Mouse (Mus musculus): ENCODE measurements around the gene Kcnk12.

The Kcnk12 gene

DNA sequence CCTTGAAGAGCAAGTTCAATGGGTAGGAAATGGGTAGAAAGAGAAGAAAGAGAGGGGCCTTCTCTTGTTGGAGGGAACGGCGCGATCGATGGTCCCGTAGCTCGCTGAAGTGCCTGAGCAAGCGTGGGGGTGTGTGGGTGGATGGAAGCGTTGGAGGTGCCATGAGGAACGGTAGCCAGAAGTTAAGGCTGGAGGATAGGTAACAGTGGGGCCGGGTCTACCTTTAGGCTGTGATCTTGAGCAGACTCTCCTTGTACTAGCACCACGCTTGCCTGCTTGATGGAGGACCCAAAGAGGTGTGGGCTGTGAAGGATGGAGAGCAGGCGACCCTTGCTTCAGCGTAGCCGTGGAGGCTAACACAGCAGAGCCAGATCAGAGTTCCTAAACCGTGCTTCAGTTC, 12.1 kb downstream of the Kcnk12 start:
- DNase-seq (ENCODE audit: low read depth, low spot score): no peak

DNA sequence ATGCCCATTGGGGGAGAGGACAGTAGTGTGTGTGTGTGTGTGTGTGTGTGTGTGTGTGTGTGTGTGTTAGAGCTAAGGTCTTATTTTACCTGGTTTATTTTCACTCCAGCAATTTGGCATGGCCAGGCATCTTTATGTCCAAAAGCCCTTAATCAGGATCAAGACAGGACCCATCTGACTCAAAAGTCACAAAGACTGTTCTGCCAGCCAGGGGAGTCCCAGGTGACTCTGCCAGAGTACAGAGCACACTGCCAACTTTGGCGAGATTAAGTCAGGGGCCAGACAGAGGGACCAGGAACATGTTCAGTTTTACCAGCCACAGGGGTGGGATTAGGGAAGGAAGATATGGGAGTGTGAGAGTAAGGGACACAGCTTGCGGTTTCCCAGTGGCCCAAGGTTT, 12.9 kb downstream of the Kcnk12 start:
- no peak for DNase-seq (ENCODE audit: low read depth, low spot score)

DNA sequence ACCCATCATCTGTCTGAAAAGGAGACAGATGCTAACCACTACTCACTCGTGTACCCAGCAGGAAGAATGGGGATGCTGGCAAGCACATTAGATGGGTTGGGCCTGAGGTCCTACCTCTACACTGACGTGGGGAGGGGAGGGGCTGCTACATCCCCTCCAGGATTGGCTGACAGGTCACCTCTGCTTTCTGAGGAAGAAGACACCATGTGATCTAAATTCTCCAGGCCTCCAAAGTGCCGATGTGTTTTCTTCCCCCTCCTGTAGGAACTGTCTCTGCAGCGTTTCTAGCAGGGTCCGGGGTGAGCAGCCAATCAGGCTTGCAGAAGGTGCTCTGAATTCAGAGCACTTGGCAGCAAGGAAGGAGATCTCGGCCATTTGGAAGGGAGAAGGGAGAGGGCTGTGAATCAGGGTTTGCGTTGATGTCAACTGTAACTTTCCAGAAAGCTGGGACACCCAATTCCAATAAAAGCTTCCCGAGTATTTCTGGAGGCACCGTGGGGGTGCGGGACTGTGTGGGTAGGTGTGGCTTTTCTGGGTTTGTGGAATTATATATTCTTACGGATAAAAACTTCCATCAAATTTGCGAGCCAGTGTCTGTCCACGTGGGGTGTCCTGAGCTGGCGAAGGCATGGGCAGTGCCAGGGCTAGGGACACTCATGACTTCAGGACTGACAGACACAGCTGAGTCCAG, 13.5 kb downstream of the Kcnk12 start:
- DNase-seq (ENCODE audit: low read depth, low spot score): no peak

DNA sequence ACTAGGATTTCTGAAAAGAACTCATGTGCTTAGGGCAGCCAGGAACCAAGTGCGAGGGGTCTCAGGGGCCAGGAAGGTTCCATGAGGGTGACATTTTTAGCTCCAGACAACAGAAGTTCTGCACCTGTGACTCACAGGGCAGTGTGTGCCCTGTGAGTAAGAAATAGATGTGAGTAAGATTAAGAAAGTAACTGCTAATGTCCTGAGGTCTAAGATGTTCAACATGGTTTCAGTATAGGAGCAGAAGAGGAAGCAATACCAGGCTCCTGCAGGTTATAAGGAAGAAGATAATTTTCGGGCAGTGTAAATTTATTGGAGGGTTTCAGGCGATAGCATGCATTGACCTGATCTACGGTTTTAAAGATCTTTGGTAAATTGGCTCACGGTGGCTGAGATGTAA, 16.6 kb downstream of the Kcnk12 start:
- no peak for DNase-seq (ENCODE audit: low read depth, low spot score)

DNA sequence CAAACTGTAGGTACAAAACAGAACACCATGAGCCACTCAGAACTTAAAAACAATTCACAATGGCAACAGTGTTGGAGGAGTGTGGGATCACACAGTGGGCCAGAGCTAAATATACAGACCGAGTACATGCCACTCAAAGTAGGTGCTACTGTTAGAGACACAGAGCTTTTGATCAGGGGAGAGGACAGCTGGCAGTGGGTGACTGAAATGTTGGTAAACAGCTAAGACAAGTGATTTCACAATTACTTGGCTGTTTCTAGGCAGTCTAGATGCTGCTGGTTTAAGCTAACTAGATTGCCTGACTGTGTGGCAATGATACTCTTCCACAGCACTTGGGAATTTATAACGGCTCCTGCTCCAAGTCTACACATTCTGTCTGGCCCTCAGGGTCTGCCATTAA, 17.6 kb downstream of the Kcnk12 start:
- DNase-seq (ENCODE audit: low read depth, low spot score): no peak

DNA sequence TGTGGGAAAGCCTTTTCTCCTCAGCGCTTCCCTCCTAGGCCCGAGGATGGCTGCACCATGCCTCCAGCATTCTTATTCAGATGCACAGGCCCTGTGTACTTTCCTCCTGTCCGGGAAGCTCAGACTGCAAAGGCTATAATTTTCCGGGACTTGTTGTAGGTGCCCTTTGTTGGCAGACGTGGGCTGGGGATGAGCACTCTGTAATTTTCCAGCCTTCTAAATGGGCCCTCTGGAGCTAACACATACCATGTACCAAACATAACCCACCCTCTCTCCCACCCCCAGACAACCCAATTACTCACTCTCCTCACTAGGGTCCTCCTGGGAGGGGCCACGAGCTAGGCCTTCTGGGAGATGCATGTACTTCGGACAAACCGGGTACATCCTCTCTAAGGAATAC, 22.8 kb downstream of the Kcnk12 start:
- DNase-seq (ENCODE audit: low read depth, low spot score): no peak

DNA sequence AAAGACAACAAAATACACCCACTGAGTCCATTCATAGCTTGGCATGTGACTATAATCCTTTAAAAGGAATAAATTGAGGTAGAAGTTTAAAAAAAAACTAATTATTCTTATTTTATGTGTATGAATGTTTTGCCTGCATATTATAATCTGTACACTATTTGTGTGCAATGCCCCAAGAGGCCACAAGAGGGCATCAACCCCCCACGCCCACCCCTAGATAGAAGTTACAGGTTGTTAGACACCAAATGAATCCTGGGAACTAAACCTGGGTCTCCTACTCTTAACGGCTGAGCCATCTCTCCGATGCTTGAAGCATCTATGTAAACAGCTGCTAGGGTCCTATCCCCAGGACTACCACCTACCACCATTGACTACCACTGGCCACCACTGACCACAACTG, 24.6 kb downstream of the Kcnk12 start:
- DNase-seq (ENCODE audit: low read depth, low spot score): no peak

DNA sequence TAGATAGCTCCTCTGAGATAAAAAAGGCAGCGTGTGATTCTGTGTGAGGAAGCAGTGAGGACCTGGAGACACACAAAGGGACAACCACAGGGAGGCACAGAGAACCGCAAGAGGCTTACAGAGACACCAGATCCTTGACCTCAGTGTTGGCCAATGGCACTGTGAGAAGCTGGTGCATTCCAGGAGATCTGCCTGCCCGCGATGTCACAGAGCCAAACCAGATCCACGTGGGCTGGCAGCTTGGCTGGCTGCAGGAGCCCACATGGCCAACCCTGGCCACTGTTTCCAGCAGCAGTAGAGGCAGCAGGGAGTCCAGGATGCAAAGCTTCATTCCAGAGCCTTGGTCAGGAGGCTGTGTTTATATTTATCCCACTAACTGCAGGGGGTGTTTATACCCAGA, 27.0 kb downstream of the Kcnk12 start:
- DNase-seq (ENCODE audit: low read depth, low spot score): no peak

DNA sequence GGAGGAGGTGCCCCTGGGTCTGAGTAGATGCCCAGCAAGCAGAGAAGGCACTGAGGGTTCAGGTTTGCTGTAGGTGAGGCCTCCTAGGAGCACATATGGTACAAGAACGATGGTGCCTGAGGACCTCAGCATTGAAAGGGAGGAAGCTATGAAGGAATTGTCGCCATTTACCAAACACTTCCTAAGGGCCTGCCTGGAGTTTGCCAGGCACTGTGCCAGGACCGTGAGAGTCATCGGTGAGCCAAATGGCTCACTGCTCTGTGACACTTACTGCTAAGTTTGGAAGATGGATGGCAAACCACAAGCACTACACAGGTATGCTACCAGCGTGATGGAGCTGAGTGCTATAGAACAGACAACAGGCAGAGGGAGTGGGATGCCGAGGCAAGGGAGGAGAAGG, 30.9 kb downstream of the Kcnk12 start:
- DNase-seq (ENCODE audit: low read depth, low spot score): no peak

DNA sequence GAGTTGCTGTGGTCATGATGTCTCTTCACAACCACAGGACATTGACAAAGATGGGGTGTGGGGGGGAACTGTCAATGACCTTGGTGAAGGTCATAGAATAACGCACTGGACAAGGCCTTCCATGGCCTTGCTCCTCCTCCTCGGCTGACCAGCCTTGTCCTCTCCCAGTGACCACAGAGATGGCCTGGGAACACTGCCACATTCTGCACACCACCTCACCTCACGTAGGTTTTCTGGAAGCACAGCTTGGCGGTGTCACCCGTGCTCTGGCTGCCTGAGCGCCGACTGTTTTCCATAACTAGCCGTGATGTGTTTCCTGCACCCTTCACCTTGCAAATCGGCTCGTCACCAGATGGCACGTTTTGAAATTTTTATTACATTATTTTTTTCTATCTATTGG, 32.8 kb downstream of the Kcnk12 start:
- DNase-seq (ENCODE audit: low read depth, low spot score): no peak

DNA sequence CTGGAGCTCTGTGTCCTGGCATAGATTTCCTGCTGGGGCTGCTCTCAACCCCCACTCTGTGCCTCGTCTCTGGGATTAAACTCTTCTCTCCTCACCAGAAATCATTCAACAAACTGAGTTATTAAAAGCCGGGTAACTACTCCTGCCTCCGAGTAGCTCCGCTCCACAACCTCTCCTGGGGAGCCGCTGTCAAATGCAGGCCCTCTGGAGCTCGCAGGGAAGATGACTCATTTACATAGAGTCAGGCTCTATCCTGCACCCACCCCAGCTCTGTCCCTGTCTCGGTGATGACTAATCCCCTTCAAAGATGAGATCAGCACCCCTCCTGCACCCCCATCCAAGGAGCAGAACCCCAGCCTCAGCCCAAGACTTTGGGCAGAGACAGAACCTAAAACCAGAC, 34.6 kb downstream of the Kcnk12 start:
- DNase-seq (ENCODE audit: low read depth, low spot score): no peak

DNA sequence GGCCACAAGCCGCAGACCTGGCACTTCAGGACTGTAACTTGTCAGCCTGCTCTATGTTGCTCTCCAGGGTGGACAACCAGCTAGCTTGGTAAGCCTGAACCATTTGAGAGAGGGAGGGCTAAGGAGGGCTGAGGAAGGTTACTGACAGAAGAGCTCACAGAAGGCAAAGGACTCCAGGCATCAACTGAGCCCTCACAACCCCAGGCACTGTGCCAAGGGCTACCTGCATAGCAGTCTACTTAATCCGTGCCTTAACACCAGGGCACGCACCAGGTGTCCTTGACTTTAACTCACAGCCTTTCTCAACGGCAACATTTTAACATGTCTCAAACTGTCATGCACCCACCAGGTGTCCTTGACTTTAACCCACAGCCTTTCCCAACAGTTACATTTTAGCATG, 37.5 kb downstream of the Kcnk12 start:
- DNase-seq (ENCODE audit: low read depth, low spot score): no peak

DNA sequence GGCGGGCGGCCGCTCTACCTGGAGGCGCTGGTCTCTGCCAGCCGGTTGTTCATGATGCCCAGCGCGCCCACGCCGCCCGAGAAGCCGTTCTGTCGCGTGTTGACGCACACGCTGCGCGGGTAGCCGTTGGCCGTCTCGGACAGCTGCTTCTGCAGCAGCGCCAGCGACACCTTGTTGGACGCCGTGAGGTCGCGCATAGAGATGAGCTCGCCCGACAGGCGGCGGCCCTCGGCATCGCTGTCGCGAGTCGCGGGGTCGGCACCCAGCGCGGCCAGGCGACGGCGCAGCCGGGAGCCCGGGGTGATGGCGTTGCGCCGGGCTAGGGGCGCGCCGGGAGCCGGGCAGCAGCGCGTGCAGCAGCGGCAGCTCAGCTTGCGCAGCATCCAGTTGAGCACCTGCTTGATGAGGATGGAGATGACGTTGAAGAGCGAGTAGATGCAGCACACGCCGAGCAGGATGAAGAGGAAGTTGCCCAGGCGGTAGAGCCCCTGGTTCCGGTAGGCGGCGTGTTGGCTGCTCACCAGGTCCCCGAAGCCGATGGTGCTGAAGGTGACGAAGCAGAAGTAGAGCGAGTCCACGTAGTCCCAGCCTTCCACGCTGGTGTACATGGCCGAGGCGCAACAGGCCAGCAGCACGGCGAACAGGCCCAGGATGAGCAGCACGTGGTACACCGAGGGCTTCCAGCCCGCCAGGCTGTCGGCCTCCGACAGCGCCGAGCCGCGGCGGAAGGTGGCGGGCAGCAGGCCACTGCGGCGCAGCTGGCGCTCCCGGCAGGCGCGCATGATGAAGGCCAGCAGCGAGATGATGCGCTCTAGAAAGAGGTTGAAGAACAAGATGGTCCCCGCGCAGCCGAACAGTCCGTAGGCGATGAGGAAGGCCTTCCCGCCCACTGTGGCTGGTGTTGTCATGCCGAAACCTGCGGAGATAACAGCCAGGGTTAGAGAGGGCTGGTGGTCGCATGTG, 51.6 kb downstream of the Kcnk12 start:
- DNase-seq (ENCODE audit: low read depth, low spot score): no peak

DNA sequence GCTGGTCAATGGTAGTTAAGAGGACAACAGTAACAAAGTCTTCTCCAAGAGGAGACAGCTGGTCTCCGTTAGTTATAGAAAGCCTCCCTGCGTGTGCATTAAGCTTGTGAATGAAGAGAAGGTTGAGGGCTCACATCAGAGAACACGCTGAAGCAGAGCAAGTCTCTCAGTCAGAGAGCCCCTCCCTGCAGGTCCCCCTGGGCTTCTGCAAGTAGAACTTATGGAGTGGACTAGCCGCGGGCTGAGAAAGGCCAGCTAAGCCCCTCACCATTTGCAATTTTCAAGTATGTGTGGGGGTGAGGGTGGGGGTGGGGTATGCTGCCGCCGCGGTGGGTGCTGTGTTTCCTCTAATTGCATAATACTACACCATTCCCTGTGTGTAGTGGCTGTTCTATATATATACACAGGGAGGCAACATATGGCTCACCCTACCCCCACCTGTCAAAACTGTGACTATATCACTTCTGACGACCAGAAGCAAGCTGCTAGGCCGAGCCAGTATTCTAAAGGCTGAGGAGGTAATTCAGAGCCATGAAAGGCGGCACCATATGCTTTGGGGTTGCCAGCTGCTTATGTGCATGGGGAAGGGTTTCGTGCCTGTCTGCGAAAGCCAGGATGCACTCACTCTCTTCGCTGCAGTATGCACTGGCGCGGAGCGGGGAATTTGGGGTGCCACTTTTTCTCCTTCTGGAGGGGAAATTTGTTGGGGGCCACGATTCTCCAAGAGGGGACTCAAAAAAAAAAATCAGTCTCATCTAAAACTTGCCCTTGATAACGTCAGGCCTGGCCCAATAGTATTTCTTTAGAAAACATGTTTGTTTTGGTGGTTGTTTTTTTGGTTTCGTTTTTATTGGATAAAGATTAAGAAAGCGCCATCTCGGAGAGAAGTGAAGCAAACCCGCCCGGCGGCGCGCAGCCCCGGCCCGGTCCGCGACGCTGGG, 52.5 kb downstream of the Kcnk12 start:
- DNase-seq (ENCODE audit: low read depth, low spot score): no peak

DNA sequence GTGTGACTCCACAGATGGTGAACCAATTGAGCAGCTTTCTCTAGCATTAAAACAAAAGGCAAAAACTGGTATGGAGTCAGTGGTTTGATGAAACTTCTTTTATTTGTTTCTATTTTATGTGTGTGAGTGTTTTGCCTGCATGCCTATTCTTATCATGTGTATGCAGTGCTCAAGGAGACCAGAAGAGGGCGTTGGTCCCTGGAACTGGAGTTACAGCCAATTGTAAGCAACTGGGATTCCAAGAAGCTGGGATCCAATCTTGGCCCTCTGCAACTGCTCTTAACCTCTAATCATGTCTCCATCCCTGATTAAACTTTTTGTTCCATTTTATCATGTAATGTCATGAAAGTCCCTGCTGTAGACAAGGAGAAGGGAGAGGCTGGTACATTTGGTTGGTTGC, 58.0 kb downstream of the Kcnk12 start:
- DNase-seq (ENCODE audit: low read depth, low spot score): no peak

DNA sequence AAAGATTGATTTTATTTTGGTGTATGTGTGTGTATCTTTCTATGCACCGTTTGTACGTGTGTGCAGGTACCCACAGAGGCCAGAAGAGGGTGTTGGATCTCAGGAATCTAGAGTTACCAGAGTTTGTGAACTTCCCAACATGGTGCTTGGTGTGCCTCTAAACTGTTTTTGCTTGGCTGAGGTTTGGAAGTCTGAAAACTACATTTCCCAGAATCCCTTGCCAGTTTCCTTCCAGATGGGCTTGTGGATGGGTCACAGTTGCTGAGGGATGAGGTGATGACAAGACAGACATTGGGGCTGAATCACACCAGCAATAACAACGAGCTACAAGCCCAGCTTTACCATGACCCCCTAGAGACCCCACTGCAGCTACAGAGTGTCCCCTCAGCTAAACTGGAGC, 60.6 kb downstream of the Kcnk12 start:
- no peak for DNase-seq (ENCODE audit: low read depth, low spot score)

DNA sequence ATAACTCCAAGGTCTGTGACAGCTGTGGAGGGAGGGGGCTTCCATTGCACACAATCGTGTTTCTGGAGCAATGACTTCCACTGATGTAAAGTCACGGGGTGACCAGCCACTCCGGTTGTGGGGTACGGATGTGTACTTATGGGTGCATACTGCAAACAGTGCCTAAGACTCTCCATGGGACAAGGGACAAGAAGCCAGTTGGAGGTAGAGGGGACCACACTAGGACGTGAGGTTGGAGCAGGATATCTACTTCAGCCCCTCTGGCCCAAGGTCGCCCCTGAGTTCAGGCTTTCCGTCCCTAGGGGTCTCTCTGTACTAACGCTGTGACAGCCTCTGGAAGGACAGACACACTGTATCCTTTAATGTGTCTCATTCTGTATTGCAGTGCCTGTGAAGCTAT, 63.3 kb downstream of the Kcnk12 start:
- DNase-seq (ENCODE audit: low read depth, low spot score): no peak

DNA sequence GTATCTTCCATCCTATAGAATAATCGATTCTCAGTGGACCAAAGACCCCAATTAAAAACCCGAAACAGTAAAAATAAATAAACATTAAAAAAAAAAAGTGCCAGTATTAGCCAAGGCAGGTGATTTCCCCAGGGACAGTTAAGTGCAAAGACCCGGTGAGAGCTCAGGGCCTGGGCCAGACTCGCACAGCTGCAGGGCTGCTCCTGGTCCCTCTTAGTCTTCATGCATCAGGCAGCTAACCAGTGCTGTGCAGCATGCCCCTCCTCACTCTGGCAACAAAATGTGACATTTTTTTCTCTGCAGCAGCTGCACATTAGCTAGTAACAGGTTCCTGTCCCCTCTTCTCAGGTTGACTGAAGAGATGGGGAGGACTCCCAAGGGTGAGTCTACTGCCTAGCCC, 65.8 kb downstream of the Kcnk12 start:
- no peak for DNase-seq (ENCODE audit: low read depth, low spot score)

DNA sequence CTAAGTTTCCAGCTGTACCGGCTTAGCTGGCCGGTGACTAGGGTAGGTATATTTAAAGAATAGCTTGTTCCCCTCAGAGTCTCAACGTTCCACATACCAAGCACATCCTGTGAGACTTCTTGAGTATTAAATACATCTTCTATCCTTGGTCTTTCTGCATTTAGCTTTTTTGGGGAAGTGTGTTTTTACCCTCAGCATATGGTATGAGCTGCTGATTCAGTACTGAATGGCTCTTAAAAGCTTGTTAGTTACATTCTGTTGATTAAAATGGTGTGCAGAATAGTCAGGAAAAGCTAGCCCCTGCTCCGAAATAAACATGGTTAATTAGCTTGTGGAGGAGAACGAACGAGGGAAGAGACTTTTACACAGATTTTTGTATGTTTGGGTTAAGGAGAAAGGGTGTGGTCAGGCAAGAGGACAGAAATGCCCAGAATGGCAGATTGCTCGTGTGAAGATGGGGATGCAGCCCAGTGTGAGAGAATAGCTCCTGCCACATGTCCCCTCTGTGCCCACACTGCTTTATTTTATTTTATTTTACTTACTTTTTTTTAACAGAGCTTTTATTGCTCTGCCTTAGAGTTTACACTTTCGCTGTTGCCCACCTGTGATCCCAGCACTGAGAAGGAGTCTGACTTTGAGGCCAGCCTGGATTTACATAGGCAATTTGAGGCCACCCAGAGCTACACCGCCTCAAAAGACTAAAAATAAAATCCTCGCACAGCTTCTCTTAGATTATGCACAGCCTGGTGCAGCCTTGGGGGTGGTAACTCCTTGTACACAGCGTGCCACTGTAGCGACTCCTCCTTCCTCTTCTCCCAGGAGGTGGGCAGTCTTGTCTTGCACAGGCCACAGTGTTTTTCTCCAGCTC, 71.1 kb downstream of the Kcnk12 start:
- no peak for DNase-seq (ENCODE audit: low read depth, low spot score)

DNA sequence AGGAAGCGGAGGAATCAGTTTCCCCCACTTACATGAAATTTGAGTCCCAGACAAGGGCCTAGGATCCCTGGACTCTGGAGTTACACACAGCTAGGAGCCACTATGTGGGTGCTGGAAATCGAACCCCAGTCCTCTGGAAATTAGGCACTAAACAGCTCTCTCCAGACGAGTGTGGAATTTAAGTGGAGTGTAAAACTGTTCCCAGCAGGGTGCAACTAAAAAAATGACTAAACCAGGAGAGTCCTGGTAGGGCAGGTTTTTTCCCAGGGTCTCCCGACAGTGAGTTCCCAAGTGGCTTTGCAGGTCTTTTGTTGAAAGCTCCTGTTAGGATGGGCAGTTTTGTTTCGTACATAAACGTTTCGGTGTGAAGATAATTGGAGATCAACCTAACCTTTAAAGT, 73.1 kb downstream of the Kcnk12 start:
- no peak for DNase-seq (ENCODE audit: low read depth, low spot score)

DNA sequence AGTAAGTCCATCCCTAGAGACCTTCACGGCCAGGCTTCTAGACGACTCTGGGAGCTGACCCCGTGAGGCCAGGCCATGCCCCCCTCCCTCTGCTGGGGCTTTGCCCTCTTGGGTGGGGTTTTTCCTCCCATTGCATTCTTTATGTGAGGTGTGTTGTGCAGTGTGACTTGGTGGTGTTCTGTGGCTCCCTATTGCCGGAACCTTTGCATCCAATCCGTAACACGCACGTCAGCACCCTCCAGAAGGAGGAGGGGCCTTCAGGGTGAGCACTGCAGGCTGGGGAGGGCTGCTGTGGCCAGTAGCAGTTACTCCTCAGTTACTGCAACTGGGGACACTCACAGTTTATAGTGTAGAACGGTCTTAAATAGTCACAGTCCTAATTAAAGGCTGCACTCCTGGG, 97.7 kb downstream of the Kcnk12 start:
- no peak for DNase-seq (ENCODE audit: low read depth, low spot score)

All from c-Kit-negative CD71-positive TER-119-positive erythroid progenitor cells, embryonic 14.5 days (primary cell).